7 mouse cellular contexts compared by ENCODE assay signal in the genomic region with DNA sequence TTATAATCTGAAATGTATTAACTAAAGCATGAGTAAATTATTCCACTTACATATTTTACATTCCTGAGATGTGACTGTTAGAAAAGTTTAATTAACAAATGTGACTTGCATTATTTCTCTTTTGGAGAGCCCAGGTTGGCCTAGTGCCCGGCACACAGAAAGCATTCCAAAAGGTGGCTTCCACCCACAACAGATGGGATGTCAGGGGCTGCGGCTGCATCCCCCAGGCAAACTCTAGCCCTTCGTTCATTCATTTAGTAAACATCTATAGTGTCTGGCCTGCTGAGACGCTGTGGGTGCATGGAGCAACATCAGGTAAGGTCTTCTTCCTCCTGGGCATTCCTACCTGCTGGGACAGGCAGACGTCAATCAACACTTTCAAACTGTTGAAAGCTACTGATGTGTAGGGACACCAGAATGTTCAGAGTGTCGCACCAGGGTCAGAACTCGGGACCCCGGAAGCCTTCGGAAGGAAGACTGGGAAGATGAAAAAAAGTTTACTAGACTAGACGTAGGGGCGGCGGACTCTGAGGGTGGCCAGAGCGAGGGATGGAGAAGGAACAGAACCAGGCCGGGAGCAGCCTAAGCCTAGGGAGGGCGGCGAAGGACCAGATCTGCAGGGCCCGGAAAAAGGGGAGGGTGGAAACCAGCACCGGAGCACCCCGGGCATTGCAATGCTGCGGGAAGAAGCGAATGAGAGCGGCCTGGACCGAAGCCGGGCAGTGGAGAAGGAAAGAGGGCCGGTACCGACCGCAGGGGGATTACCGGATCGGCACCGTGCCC. TPM values are rescaled to one million over a fixed set of nuclear protein-coding genes. Genes with fewer than 3 reads are reported as not detected.
DNase-seq lines count a peak whose midpoint lies in the region; ATAC-seq and TF ChIP-seq lines count a peak whose summit lies in the region.

No protein-coding gene starts in this region.

- ATAC-seq in intestine, embryonic 14.5 days (replicated peaks; ENCODE audit: low FRiP score, low TSS enrichment, low read depth), result peak; percentile 41

- TF ChIP-seq POLR2A in spleen, adult 2 months (IDR thresholded peaks at IDR 0.05; ENCODE audit: low read depth, low read length), result no peak

- peak overlapping the region; percentile 79 for H3K4me3 ChIP-seq in spleen, adult 2 months (ENCODE audit: extremely low read depth, insufficient read depth, insufficient read length)
- peak overlapping the region; percentile 68 for H3K4me3 ChIP-seq in embryonic facial prominence, embryonic 10.5 days
- H3K4me3 ChIP-seq in intestine, embryonic 14.5 days (ENCODE audit: low read depth, low read length), result peak overlapping the region; percentile 94
- H3K4me3 ChIP-seq in midbrain, embryonic 10.5 days, result peak overlapping the region; percentile 94

- H3K27me3 ChIP-seq in spleen, adult 2 months (ENCODE audit: control insufficient read depth, insufficient read depth, low read length), result no peaks in the 10 kb centered on the region
- H3K27me3 ChIP-seq in embryonic facial prominence, embryonic 10.5 days (replicated peaks; ENCODE audit: low read depth, poor library complexity, severe bottlenecking), result peaks cover 18% of the 10 kb centered on the region
- H3K27me3 ChIP-seq in intestine, embryonic 14.5 days (replicated peaks; ENCODE audit: control insufficient read depth, insufficient read depth, low read length), result no peaks in the 10 kb centered on the region
- peaks cover 50% of the 10 kb centered on the region for H3K27me3 ChIP-seq in midbrain, embryonic 10.5 days (ENCODE audit: low read depth, poor library complexity, severe bottlenecking)

- H3K9me3 ChIP-seq in embryonic facial prominence, embryonic 10.5 days, result no peaks in the 10 kb centered on the region
- no peaks in the 10 kb centered on the region for H3K9me3 ChIP-seq in intestine, embryonic 14.5 days (ENCODE audit: control insufficient read depth, low read length)
- no peaks in the 10 kb centered on the region for H3K9me3 ChIP-seq in midbrain, embryonic 10.5 days (replicated peaks)

- peak overlapping the region; percentile 59 for H3K27ac ChIP-seq in spleen, adult 2 months (ENCODE audit: insufficient read depth, low read length)
- peak overlapping the region; percentile 76 for H3K27ac ChIP-seq in embryonic facial prominence, embryonic 10.5 days (replicated peaks)
- H3K27ac ChIP-seq in intestine, embryonic 14.5 days (ENCODE audit: low read depth), result peak overlapping the region; percentile 59; the same call in 1 of the 2 replicates
- H3K27ac ChIP-seq in midbrain, embryonic 10.5 days (replicated peaks), result peak overlapping the region; percentile 91

- WGBS in spleen, adult 2 months, result 3% methylated on average over 30 of the region's 30 CpGs
- WGBS in embryonic facial prominence, embryonic 10.5 days, result 2% methylated on average over 30 of the region's 30 CpGs
- WGBS in intestine, embryonic 14.5 days, result under 1% methylated on average over 28 of the region's 30 CpGs
- WGBS in midbrain, embryonic 10.5 days, result 3% methylated on average over 30 of the region's 30 CpGs

- DNase-seq in spleen, adult 2 months (ENCODE audit: low read depth in 1 of 2, low spot score in 2 of 2), result no peak
- no peak for DNase-seq in spleen, adult 18-20 months
- no peak for DNase-seq in embryonic facial prominence, embryonic 10.5 days (ENCODE audit: low spot score)
- no peak for DNase-seq in intestine, embryonic 14.5 days (ENCODE audit: low spot score)
- no peak for DNase-seq in midbrain, embryonic 10.5 days (ENCODE audit: low spot score)
- DNase-seq in adrenal gland, postnatal 25 days, result no peak
- no peak for DNase-seq in B cell, adult 2 months

- H3K4me2 ChIP-seq in intestine, embryonic 14.5 days (ENCODE audit: low read length), result peak overlapping the region; percentile 92

- no peaks in the 10 kb centered on the region for H3K36me3 ChIP-seq in spleen, adult 2 months (ENCODE audit: control insufficient read depth, insufficient read depth, low read length)
- peaks cover 13% of the 10 kb centered on the region; the same call in 1 of the 2 replicates for H3K36me3 ChIP-seq in embryonic facial prominence, embryonic 10.5 days (replicated peaks)
- H3K36me3 ChIP-seq in intestine, embryonic 14.5 days (ENCODE audit: control insufficient read depth, insufficient read depth, low read length), result no peaks in the 10 kb centered on the region
- H3K36me3 ChIP-seq in midbrain, embryonic 10.5 days, result peaks cover 5% of the 10 kb centered on the region

- peak overlapping the region; percentile 86 for H3K9ac ChIP-seq in intestine, embryonic 14.5 days (ENCODE audit: low read length)

- TF ChIP-seq CTCF in spleen, adult 2 months (IDR thresholded peaks at IDR 0.05; ENCODE audit: extremely low read depth, insufficient read depth, insufficient read length, insufficient replicate concordance), result no peak

- peaks cover 24% of the 10 kb centered on the region; the same call in 1 of the 2 replicates for H3K4me1 ChIP-seq in spleen, adult 2 months (ENCODE audit: control insufficient read depth, insufficient read depth, insufficient read length)
- peaks cover 58% of the 10 kb centered on the region for H3K4me1 ChIP-seq in embryonic facial prominence, embryonic 10.5 days
- peaks cover 40% of the 10 kb centered on the region for H3K4me1 ChIP-seq in intestine, embryonic 14.5 days (replicated peaks; ENCODE audit: control insufficient read depth, insufficient read depth, low read length)
- H3K4me1 ChIP-seq in midbrain, embryonic 10.5 days, result peaks cover 64% of the 10 kb centered on the region

RNA-seq across cellular contexts. Expression of a gene that starts 0.6 kb away (rescaled TPM):
- polyA plus RNA-seq in spleen, adult 2 months (2012; rRNA removed), result 62.3 and 91.0 TPM in 2 replicates
- polyA plus RNA-seq in embryonic facial prominence, embryonic 10.5 days (2016; fragmentation: Nextera tagmentation; extraction: Ambion mirVana), result 91.0 and 93.5 TPM in 2 replicates
- polyA plus RNA-seq in intestine, embryonic 14.5 days (2014; fragmentation: Nextera tagmentation; extraction: Ambion mirVana), result 66.3 and 75.7 TPM in 2 replicates
- polyA plus RNA-seq in midbrain, embryonic 10.5 days (2016; fragmentation: Nextera tagmentation; extraction: Ambion mirVana), result 81.7 and 90.0 TPM in 2 replicates
- 27.7 and 27.9 TPM in 2 replicates for total RNA-seq in adrenal gland, postnatal 25 days (2021)

RNA-seq across cellular contexts. Expression of a gene that starts 38.0 kb away (rescaled TPM):
- polyA plus RNA-seq in spleen, adult 2 months (2012; rRNA removed), result 77.7 and 99.2 TPM in 2 replicates
- polyA plus RNA-seq in embryonic facial prominence, embryonic 10.5 days (2016; fragmentation: Nextera tagmentation; extraction: Ambion mirVana), result 59.2 and 64.6 TPM in 2 replicates
- polyA plus RNA-seq in intestine, embryonic 14.5 days (2014; fragmentation: Nextera tagmentation; extraction: Ambion mirVana), result 50.5 and 52.4 TPM in 2 replicates
- 72.8 and 73.0 TPM in 2 replicates for polyA plus RNA-seq in midbrain, embryonic 10.5 days (2016; fragmentation: Nextera tagmentation; extraction: Ambion mirVana)
- 53.0 and 62.2 TPM in 2 replicates for total RNA-seq in adrenal gland, postnatal 25 days (2021)

RNA-seq across cellular contexts. Expression of a gene that starts 42.8 kb away (rescaled TPM):
- polyA plus RNA-seq in spleen, adult 2 months (2012; rRNA removed), result 0.13 TPM in 1 of 2 replicates, not detected in the other
- 3.0 and 3.2 TPM in 2 replicates for polyA plus RNA-seq in embryonic facial prominence, embryonic 10.5 days (2016; fragmentation: Nextera tagmentation; extraction: Ambion mirVana)
- polyA plus RNA-seq in intestine, embryonic 14.5 days (2014; fragmentation: Nextera tagmentation; extraction: Ambion mirVana), result 0.72 and 1.5 TPM in 2 replicates
- 6.0 and 7.2 TPM in 2 replicates for polyA plus RNA-seq in midbrain, embryonic 10.5 days (2016; fragmentation: Nextera tagmentation; extraction: Ambion mirVana)
- total RNA-seq in adrenal gland, postnatal 25 days (2021), result not detected in 2 replicates
